Mouse (Mus musculus): ENCODE data around the gene Cdkl1. TPM values are rescaled to one million over a fixed set of nuclear protein-coding genes. Genes with fewer than 3 reads are reported as not detected.
A peak's percentile ranks its signal among the peaks of the same experiment; 100 is the strongest.

Gene Cdkl1
- polyA plus RNA-seq, 1 experiment from 2014 or later: 13.3 TPM

- peaks cover 13% of the 10 kb centered on the region for H3K4me1 ChIP-seq (ENCODE audit: control insufficient read depth, insufficient read depth, low read length)
- WGBS: 34% methylated on average over 27 of the region's 27 CpGs
- H3K9me3 ChIP-seq (ENCODE audit: control insufficient read depth, low read length): no peaks in the 10 kb centered on the region
- H3K27me3 ChIP-seq (ENCODE audit: control insufficient read depth, insufficient read depth, low read length): no peaks in the 10 kb centered on the region
- peak overlapping the region; percentile 99 for H3K4me2 ChIP-seq (ENCODE audit: low read depth, low read length)
- H3K4me3 ChIP-seq (ENCODE audit: low read depth, low read length): peak overlapping the region; percentile 55
- H3K27ac ChIP-seq (ENCODE audit: low read depth, low read length): no peak overlapping the region
- H3K36me3 ChIP-seq (ENCODE audit: control insufficient read depth, insufficient read depth, low read length): no peaks in the 10 kb centered on the region
- peak overlapping the region; percentile 75 for H3K9ac ChIP-seq (replicated peaks; ENCODE audit: low read depth, low read length)
- ATAC-seq (ENCODE audit: low read depth): peak; percentile 13; the same call in 1 of the 2 replicates
These were observed 1.1 kb downstream of the Cdkl1 start for GRCm38 (mm10) chr12:69789766-69790529.

- H3K27ac ChIP-seq (ENCODE audit: low read depth, low read length): no peak overlapping the region
- H3K27me3 ChIP-seq (ENCODE audit: control insufficient read depth, insufficient read depth, low read length): no peaks in the 10 kb centered on the region
- no peak for ATAC-seq (ENCODE audit: low read depth)
- H3K4me1 ChIP-seq (ENCODE audit: control insufficient read depth, insufficient read depth, low read length): peaks cover 13% of the 10 kb centered on the region
- no peaks in the 10 kb centered on the region for H3K9me3 ChIP-seq (ENCODE audit: control insufficient read depth, low read length)
- no peak overlapping the region for H3K9ac ChIP-seq (replicated peaks; ENCODE audit: low read depth, low read length)
- no peak overlapping the region for H3K4me2 ChIP-seq (ENCODE audit: low read depth, low read length)
- H3K4me3 ChIP-seq (ENCODE audit: low read depth, low read length): no peak overlapping the region
- WGBS: 88% methylated on average over 5 of the region's 5 CpGs
- no peaks in the 10 kb centered on the region for H3K36me3 ChIP-seq (ENCODE audit: control insufficient read depth, insufficient read depth, low read length)
These were observed 2.7 kb downstream of the Cdkl1 start for GRCm38 (mm10) chr12:69788380-69788779.

GRCm38 (mm10) chr12:69785471-69785870 lies 5.6 kb downstream of the Cdkl1 start:
- 87% methylated on average over 9 of the region's 9 CpGs for WGBS

GRCm38 (mm10) chr12:69783247-69784025 lies 7.6 kb downstream of the Cdkl1 start:
- no peak overlapping the region for H3K4me3 ChIP-seq (ENCODE audit: low read depth, low read length)
- no peak for ATAC-seq (ENCODE audit: low read depth)
- H3K9ac ChIP-seq (replicated peaks; ENCODE audit: low read depth, low read length): no peak overlapping the region
- H3K36me3 ChIP-seq (ENCODE audit: control insufficient read depth, insufficient read depth, low read length): no peaks in the 10 kb centered on the region
- no peaks in the 10 kb centered on the region for H3K4me1 ChIP-seq (ENCODE audit: control insufficient read depth, insufficient read depth, low read length)
- H3K27ac ChIP-seq (ENCODE audit: low read depth, low read length): no peak overlapping the region
- no peaks in the 10 kb centered on the region for H3K9me3 ChIP-seq (ENCODE audit: control insufficient read depth, low read length)
- H3K27me3 ChIP-seq (ENCODE audit: control insufficient read depth, insufficient read depth, low read length): no peaks in the 10 kb centered on the region
- WGBS: 41% methylated on average over 6 of the region's 6 CpGs
- no peak overlapping the region for H3K4me2 ChIP-seq (ENCODE audit: low read depth, low read length)

More at GRCm38 (mm10) chr12:69785471-69785870, 5.6 kb downstream of the Cdkl1 start:
- H3K4me2 ChIP-seq (ENCODE audit: low read depth, low read length): no peak overlapping the region
- ATAC-seq (ENCODE audit: low read depth): no peak
- no peaks in the 10 kb centered on the region for H3K9me3 ChIP-seq (ENCODE audit: control insufficient read depth, low read length)
- no peaks in the 10 kb centered on the region for H3K27me3 ChIP-seq (ENCODE audit: control insufficient read depth, insufficient read depth, low read length)
- H3K4me1 ChIP-seq (ENCODE audit: control insufficient read depth, insufficient read depth, low read length): peaks cover 5% of the 10 kb centered on the region; the same call in 1 of the 2 replicates
- no peak overlapping the region for H3K4me3 ChIP-seq (ENCODE audit: low read depth, low read length)
- no peaks in the 10 kb centered on the region for H3K36me3 ChIP-seq (ENCODE audit: control insufficient read depth, insufficient read depth, low read length)
- H3K27ac ChIP-seq (ENCODE audit: low read depth, low read length): no peak overlapping the region
- no peak overlapping the region for H3K9ac ChIP-seq (replicated peaks; ENCODE audit: low read depth, low read length)

- 70% methylated on average over 10 of the region's 10 CpGs for WGBS
- Histone ChIP-seq H3K27ac (ENCODE audit: low read depth, low read length) (no peak overlapping the region), H3K9me3 (ENCODE audit: control insufficient read depth, low read length) (no peaks in the 10 kb centered on the region), H3K4me2 (ENCODE audit: low read depth, low read length) (no peak overlapping the region), H3K4me3 (ENCODE audit: low read depth, low read length) (no peak overlapping the region), H3K9ac (replicated peaks; ENCODE audit: low read depth, low read length) (no peak overlapping the region), H3K27me3 (ENCODE audit: control insufficient read depth, insufficient read depth, low read length) (no peaks in the 10 kb centered on the region), H3K36me3 (ENCODE audit: control insufficient read depth, insufficient read depth, low read length) (no peaks in the 10 kb centered on the region), H3K4me1 (ENCODE audit: control insufficient read depth, insufficient read depth, low read length) (no peaks in the 10 kb centered on the region)
- peak; percentile 38; the same call in 1 of the 2 replicates for ATAC-seq (ENCODE audit: low read depth)
These were observed 9.0 kb downstream of the Cdkl1 start for GRCm38 (mm10) chr12:69781935-69782650.

GRCm38 (mm10) chr12:69781480-69781879 lies 9.6 kb downstream of the Cdkl1 start:
- H3K9ac ChIP-seq (replicated peaks; ENCODE audit: low read depth, low read length): no peak overlapping the region
- no peaks in the 10 kb centered on the region for H3K4me1 ChIP-seq (ENCODE audit: control insufficient read depth, insufficient read depth, low read length)
- no peaks in the 10 kb centered on the region for H3K27me3 ChIP-seq (ENCODE audit: control insufficient read depth, insufficient read depth, low read length)
- H3K27ac ChIP-seq (ENCODE audit: low read depth, low read length): no peak overlapping the region
- no peak overlapping the region for H3K4me3 ChIP-seq (ENCODE audit: low read depth, low read length)
- H3K36me3 ChIP-seq (ENCODE audit: control insufficient read depth, insufficient read depth, low read length): no peaks in the 10 kb centered on the region
- ATAC-seq (ENCODE audit: low read depth): no peak
- 55% methylated on average over 8 of the region's 8 CpGs for WGBS
- no peak overlapping the region for H3K4me2 ChIP-seq (ENCODE audit: low read depth, low read length)
- H3K9me3 ChIP-seq (ENCODE audit: control insufficient read depth, low read length): no peaks in the 10 kb centered on the region

- Histone ChIP-seq H3K4me2 (ENCODE audit: low read depth, low read length) (no peak overlapping the region), H3K9me3 (ENCODE audit: control insufficient read depth, low read length) (no peaks in the 10 kb centered on the region), H3K27ac (ENCODE audit: low read depth, low read length) (no peak overlapping the region), H3K36me3 (ENCODE audit: control insufficient read depth, insufficient read depth, low read length) (no peaks in the 10 kb centered on the region), H3K4me1 (ENCODE audit: control insufficient read depth, insufficient read depth, low read length) (no peaks in the 10 kb centered on the region), H3K9ac (replicated peaks; ENCODE audit: low read depth, low read length) (no peak overlapping the region), H3K27me3 (ENCODE audit: control insufficient read depth, insufficient read depth, low read length) (no peaks in the 10 kb centered on the region), H3K4me3 (ENCODE audit: low read depth, low read length) (no peak overlapping the region)
- ATAC-seq (ENCODE audit: low read depth): no peak
- WGBS: 77% methylated on average over 2 of the region's 2 CpGs
These were observed 13.1 kb downstream of the Cdkl1 start for GRCm38 (mm10) chr12:69777957-69778356.

GRCm38 (mm10) chr12:69777341-69777730 lies 13.7 kb downstream of the Cdkl1 start:
- Histone ChIP-seq H3K36me3 (ENCODE audit: control insufficient read depth, insufficient read depth, low read length) (no peaks in the 10 kb centered on the region), H3K4me2 (ENCODE audit: low read depth, low read length) (no peak overlapping the region), H3K4me3 (ENCODE audit: low read depth, low read length) (no peak overlapping the region), H3K4me1 (ENCODE audit: control insufficient read depth, insufficient read depth, low read length) (no peaks in the 10 kb centered on the region), H3K9me3 (ENCODE audit: control insufficient read depth, low read length) (no peaks in the 10 kb centered on the region), H3K27ac (ENCODE audit: low read depth, low read length) (no peak overlapping the region), H3K9ac (replicated peaks; ENCODE audit: low read depth, low read length) (no peak overlapping the region), H3K27me3 (ENCODE audit: control insufficient read depth, insufficient read depth, low read length) (no peaks in the 10 kb centered on the region)
- ATAC-seq (ENCODE audit: low read depth): no peak
- WGBS: 93% methylated on average over 6 of the region's 6 CpGs

Data from neural tube, embryonic 14.5 days (tissue).